Mouse (Mus musculus): ENCODE results near the gene Milr1. TPM values are rescaled to one million over a fixed set of nuclear protein-coding genes. Genes with fewer than 3 reads are reported as not detected.

The Milr1 gene
- polyA plus RNA-seq, 1 experiment, result 0.66 TPM

DNA sequence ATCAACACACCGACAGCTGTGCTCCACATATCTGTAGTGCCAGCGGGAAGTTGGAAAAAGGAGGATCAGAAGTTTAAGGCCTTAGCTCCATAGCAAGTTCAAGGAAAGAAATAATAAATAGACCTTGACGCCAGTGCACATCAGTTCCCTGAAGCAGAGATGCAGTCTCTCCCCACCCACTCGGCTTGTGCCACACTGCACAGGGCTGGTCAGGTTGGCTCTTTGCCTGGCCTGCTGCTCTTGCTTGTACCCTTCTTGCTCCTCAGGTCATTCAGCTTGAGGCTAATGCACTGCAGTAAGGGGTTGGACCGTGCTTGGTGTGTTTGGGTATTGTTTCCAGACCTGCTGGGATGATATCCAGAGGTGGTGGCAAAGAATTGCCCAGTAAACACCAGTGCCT, 9.5 kb downstream of the Milr1 start:
- no peak for TF ChIP-seq POLR2A (IDR thresholded peaks at IDR 0.05; ENCODE audit: low read depth, low read length)

GRCm38 (mm10) chr11:106762139-106762799, 11.2 kb downstream of the Milr1 start:
- peak; percentile 41 for DNase-seq
- WGBS, result 51% methylated on average over 5 of the region's 5 CpGs

More for the DNA sequence above, 9.5 kb downstream of the Milr1 start:
- no peaks in the 10 kb centered on the region for H3K36me3 ChIP-seq (ENCODE audit: control insufficient read depth, insufficient read depth, low read length)
- DNase-seq, result no peak
- H3K4me1 ChIP-seq (ENCODE audit: control insufficient read depth, insufficient read depth, low read length), result no peaks in the 10 kb centered on the region
- 91% methylated on average over 5 of the region's 5 CpGs for WGBS
- H3K4me3 ChIP-seq (ENCODE audit: insufficient read depth, low read depth, low read length), result no peak overlapping the region
- no peaks in the 10 kb centered on the region for H3K27me3 ChIP-seq (replicated peaks; ENCODE audit: control insufficient read depth, insufficient read depth, low read length)
- H3K27ac ChIP-seq (ENCODE audit: insufficient read depth, low read depth, low read length), result no peak overlapping the region

DNA sequence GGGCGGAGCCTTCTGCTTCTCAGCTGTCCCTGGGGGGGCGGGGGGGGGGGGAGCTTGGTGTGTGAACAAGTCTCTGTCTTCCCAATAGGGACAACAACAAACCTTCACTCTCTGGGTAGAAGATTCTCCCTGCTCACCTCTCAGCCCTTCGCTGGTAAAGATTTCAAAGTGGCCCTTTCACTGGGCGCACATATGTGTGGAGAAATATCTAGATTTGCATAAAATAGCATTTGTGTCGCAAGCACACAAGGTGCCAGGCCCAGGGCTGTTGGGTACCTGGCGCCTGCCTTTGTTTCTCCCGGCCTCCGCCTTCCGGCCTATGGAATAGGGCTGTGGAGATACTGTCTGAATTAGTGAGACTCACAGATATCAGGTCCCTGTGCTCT, 11.8 kb downstream of the Milr1 start:
- TF ChIP-seq POLR2A (IDR thresholded peaks at IDR 0.05; ENCODE audit: low read depth, low read length) (no peak), CTCF (conservative IDR thresholded peaks at IDR 0.05; ENCODE audit: insufficient read depth, insufficient read length, low read depth, low read length) (no peak)
- Histone ChIP-seq H3K4me1 (ENCODE audit: control insufficient read depth, insufficient read depth, low read length) (no peaks in the 10 kb centered on the region), H3K27ac (ENCODE audit: insufficient read depth, low read depth, low read length) (peak overlapping the region; percentile 7; the same call in 1 of the 2 replicates), H3K27me3 (replicated peaks; ENCODE audit: control insufficient read depth, insufficient read depth, low read length) (no peaks in the 10 kb centered on the region), H3K36me3 (ENCODE audit: control insufficient read depth, insufficient read depth, low read length) (peaks cover 3% of the 10 kb centered on the region), H3K4me3 (ENCODE audit: insufficient read depth, low read depth, low read length) (no peak overlapping the region)
- DNase-seq, result no peak
- 80% methylated on average over 9 of the region's 9 CpGs for WGBS

More at GRCm38 (mm10) chr11:106762139-106762799, 11.2 kb downstream of the Milr1 start:
- H3K27me3 ChIP-seq (replicated peaks; ENCODE audit: control insufficient read depth, insufficient read depth, low read length), result no peaks in the 10 kb centered on the region
- no peak overlapping the region for H3K4me3 ChIP-seq (ENCODE audit: insufficient read depth, low read depth, low read length)
- H3K36me3 ChIP-seq (ENCODE audit: control insufficient read depth, insufficient read depth, low read length), result peaks cover 3% of the 10 kb centered on the region
- H3K4me1 ChIP-seq (ENCODE audit: control insufficient read depth, insufficient read depth, low read length), result no peaks in the 10 kb centered on the region
- H3K27ac ChIP-seq (ENCODE audit: insufficient read depth, low read depth, low read length), result 0 out of 2 replicates have a peak overlapping the region, but pooled peaks have one; percentile 9
- TF ChIP-seq CTCF (conservative IDR thresholded peaks at IDR 0.05; ENCODE audit: insufficient read depth, insufficient read length, low read depth, low read length) (no peak), POLR2A (IDR thresholded peaks at IDR 0.05; ENCODE audit: low read depth, low read length) (no peak)

DNA sequence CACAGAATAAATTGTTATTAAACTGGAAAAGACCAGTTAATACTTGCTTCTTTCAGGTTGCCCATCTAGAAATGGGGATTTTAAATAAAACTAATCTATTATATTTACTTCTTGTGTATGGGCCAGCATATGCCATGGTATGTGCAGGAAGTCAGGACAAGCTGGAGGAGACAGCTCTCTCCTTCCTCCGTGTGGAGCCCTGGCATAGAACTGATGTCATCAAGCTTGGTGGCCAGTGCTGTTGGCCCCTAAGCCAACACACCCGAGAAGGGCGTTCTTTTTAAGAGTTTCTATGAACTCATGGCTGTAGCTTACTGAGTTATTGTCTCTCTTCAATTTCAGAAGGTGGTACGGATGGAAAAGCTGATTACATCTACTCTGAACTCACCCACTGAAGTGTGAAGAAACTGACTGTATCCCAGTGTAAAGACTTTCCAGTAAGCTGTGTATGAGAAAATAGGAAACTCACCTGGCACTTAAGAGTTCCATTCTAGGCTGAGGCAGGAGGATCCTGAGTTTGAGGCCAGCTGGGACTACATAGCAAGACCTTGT, 15.7 kb downstream of the Milr1 start:
- Histone ChIP-seq H3K36me3 (ENCODE audit: control insufficient read depth, insufficient read depth, low read length) (peaks cover 13% of the 10 kb centered on the region), H3K4me3 (ENCODE audit: insufficient read depth, low read depth, low read length) (no peak overlapping the region), H3K27ac (ENCODE audit: insufficient read depth, low read depth, low read length) (no peak overlapping the region), H3K27me3 (replicated peaks; ENCODE audit: control insufficient read depth, insufficient read depth, low read length) (no peaks in the 10 kb centered on the region), H3K4me1 (ENCODE audit: control insufficient read depth, insufficient read depth, low read length) (no peaks in the 10 kb centered on the region)
- no peak for DNase-seq
- TF ChIP-seq CTCF (conservative IDR thresholded peaks at IDR 0.05; ENCODE audit: insufficient read depth, insufficient read length, low read depth, low read length) (no peak), POLR2A (IDR thresholded peaks at IDR 0.05; ENCODE audit: low read depth, low read length) (no peak)
- WGBS, result 83% methylated on average over 4 of the region's 4 CpGs

GRCm38 (mm10) chr11:106767516-106767915, 16.5 kb downstream of the Milr1 start:
- no peaks in the 10 kb centered on the region for H3K27me3 ChIP-seq (replicated peaks; ENCODE audit: control insufficient read depth, insufficient read depth, low read length)
- TF ChIP-seq CTCF (conservative IDR thresholded peaks at IDR 0.05; ENCODE audit: insufficient read depth, insufficient read length, low read depth, low read length), result no peak
- no peak for TF ChIP-seq POLR2A (IDR thresholded peaks at IDR 0.05; ENCODE audit: low read depth, low read length)
- no peak overlapping the region for H3K27ac ChIP-seq (ENCODE audit: insufficient read depth, low read depth, low read length)
- no peak overlapping the region for H3K4me3 ChIP-seq (ENCODE audit: insufficient read depth, low read depth, low read length)
- no peaks in the 10 kb centered on the region for H3K4me1 ChIP-seq (ENCODE audit: control insufficient read depth, insufficient read depth, low read length)
- DNase-seq, result no peak
- 94% methylated on average over 4 of the region's 4 CpGs for WGBS
- H3K36me3 ChIP-seq (ENCODE audit: control insufficient read depth, insufficient read depth, low read length), result peaks cover 17% of the 10 kb centered on the region

DNA sequence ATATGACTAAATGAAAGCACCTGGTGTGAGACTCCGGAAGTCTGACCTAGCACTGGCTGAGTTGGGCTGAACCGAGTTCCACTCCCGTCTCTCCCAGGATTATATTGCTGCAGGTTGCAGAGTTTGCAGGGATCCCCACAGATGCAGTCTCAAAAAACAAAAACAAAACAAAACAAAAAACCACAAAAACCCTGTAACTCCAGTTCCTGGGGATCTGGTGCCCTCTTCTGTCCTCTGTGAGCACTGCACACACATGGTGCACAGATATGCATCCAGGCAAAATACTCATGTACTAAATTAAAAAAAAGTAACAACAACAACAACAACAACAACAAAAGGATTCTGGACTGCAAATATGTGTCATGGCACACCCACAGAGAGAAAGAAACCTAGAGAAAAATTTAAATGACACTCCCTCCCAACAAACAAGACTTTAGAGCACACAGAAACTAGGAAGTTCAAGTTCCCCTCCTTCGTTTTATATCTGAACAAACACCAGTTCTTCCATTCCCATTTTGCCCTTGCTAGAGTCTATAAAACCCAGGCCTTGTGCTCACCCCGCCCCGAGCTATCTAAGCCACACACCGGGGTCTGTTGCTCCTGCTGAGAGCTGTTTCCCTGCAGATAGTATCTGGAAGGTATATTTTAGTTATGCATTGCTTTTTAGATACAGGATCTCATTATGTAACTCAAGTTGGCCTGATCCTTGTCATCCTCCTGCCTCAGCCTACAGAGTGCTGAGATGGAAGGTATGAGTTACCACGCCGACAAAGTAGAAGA, 19.4 kb downstream of the Milr1 start:
- peaks cover 20% of the 10 kb centered on the region for H3K36me3 ChIP-seq (ENCODE audit: control insufficient read depth, insufficient read depth, low read length)
- 97% methylated on average over 9 of the region's 9 CpGs for WGBS
- H3K27ac ChIP-seq (ENCODE audit: insufficient read depth, low read depth, low read length), result no peak overlapping the region
- H3K4me1 ChIP-seq (ENCODE audit: control insufficient read depth, insufficient read depth, low read length), result no peaks in the 10 kb centered on the region
- H3K27me3 ChIP-seq (replicated peaks; ENCODE audit: control insufficient read depth, insufficient read depth, low read length), result no peaks in the 10 kb centered on the region
- peak; percentile 46 for TF ChIP-seq CTCF (conservative IDR thresholded peaks at IDR 0.05; ENCODE audit: insufficient read depth, insufficient read length, low read depth, low read length)
- no peak for TF ChIP-seq POLR2A (IDR thresholded peaks at IDR 0.05; ENCODE audit: low read depth, low read length)
- no peak for DNase-seq
- H3K4me3 ChIP-seq (ENCODE audit: insufficient read depth, low read depth, low read length), result no peak overlapping the region

DNA sequence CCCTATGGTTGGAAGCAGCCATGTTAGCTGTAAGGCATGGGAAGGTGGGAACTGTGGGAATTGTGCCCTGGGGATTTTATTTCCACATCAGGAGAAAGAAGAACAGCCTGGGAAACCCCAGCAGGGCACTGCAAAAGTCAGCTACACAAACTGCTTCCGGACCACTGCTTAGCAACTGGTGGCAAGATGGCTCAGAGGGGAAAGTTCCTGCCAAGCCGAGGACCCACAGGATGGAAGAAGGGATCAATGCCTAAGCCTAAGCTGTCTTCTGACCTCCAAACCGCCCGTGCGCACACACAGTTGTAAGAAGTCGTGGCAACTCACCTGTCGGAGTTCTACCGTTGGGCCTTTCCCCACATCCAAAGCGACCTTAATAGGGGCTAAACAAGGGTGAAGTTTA, 22.0 kb downstream of the Milr1 start:
- Histone ChIP-seq H3K27me3 (replicated peaks; ENCODE audit: control insufficient read depth, insufficient read depth, low read length) (no peaks in the 10 kb centered on the region), H3K36me3 (ENCODE audit: control insufficient read depth, insufficient read depth, low read length) (peaks cover 17% of the 10 kb centered on the region), H3K27ac (ENCODE audit: insufficient read depth, low read depth, low read length) (no peak overlapping the region), H3K4me1 (ENCODE audit: control insufficient read depth, insufficient read depth, low read length) (peaks cover 10% of the 10 kb centered on the region), H3K4me3 (ENCODE audit: insufficient read depth, low read depth, low read length) (no peak overlapping the region)
- TF ChIP-seq CTCF (conservative IDR thresholded peaks at IDR 0.05; ENCODE audit: insufficient read depth, insufficient read length, low read depth, low read length) (no peak), POLR2A (IDR thresholded peaks at IDR 0.05; ENCODE audit: low read depth, low read length) (no peak)
- WGBS, result 84% methylated on average over 9 of the region's 9 CpGs
- no peak for DNase-seq

All from kidney, adult 2 months (tissue).